Mouse (Mus musculus) myocyte (in vitro differentiated cells): Measurements from ENCODE around the gene Aff3. TPM values are rescaled to one million over a fixed set of nuclear protein-coding genes. Genes with fewer than 3 reads are reported as not detected.
A peak's percentile ranks its signal among the peaks of the same experiment; 100 is the strongest.

Experiments
- H3K27me3 ChIP-seq: one replicate; pipeline ENCODE4 v1.6.1; 2011; ENCODE audit not compliant: control insufficient read depth, insufficient read depth, insufficient read length
- H3K36me3 ChIP-seq: one replicate; pipeline ENCODE4 v1.6.1; 2011; ENCODE audit not compliant: control insufficient read depth, insufficient read depth
- H3K4me2 ChIP-seq: one replicate; pipeline ENCODE4 v1.6.1; 2011; ENCODE audit warnings: low read depth, control low read depth
- H3K4me3 ChIP-seq: one replicate; pipeline ENCODE4 v1.5.1; 2011; ENCODE audit warnings: mild to moderate bottlenecking, control low read depth, moderate library complexity
- H3K79me2 ChIP-seq: one replicate; pipeline ENCODE4 v1.6.1; 2011; ENCODE audit not compliant: control insufficient read depth, insufficient read depth
- H3ac ChIP-seq: one replicate; pipeline ENCODE4 v1.6.1; 2011; ENCODE audit not compliant: control insufficient read depth, insufficient read length
- E2F4 ChIP-seq: IDR thresholded peaks from one replicate; pipeline ENCODE4 v1.6.1; 2011; ENCODE audit warnings: mild to moderate bottlenecking, control low read depth, moderate library complexity; ENCODE audit not compliant: insufficient read depth
- MYOD1 ChIP-seq, 3 experiments: IDR thresholded peaks; one replicate each; pipeline ENCODE4 v1.6.1; 2011; ENCODE audit warnings: control low read depth in 2 of 3, low read depth in 2 of 3, mild to moderate bottlenecking in 2 of 3, moderate library complexity in 1 of 3; ENCODE audit not compliant: insufficient read length in 2 of 3, control insufficient read depth in 1 of 3
- MYOG ChIP-seq, 3 experiments: IDR thresholded peaks; one replicate each; pipeline ENCODE4 v1.6.1; 2011; ENCODE audit warnings: control low read depth in 2 of 3, low read depth in 2 of 3, mild to moderate bottlenecking in 2 of 3; ENCODE audit not compliant: insufficient read length in 2 of 3, control insufficient read depth in 1 of 3, insufficient read depth in 1 of 3
- POLR2A ChIP-seq: IDR thresholded peaks from one replicate; pipeline ENCODE4 v1.6.1; 2011; ENCODE audit warnings: low read depth, mild to moderate bottlenecking, control low read depth, moderate library complexity; ENCODE audit not compliant: insufficient read length
- POLR2AphosphoS2 ChIP-seq: IDR thresholded peaks from one replicate; pipeline ENCODE4 v1.6.1; 2011; ENCODE audit warnings: low read depth, control low read depth; ENCODE audit not compliant: insufficient read length
- REST ChIP-seq: IDR thresholded peaks from one replicate; pipeline ENCODE4 v1.6.1; 2011; ENCODE audit warnings: mild to moderate bottlenecking, control low read depth, moderate library complexity; ENCODE audit not compliant: insufficient read depth, insufficient read length
- TCF12 ChIP-seq: IDR thresholded peaks from one replicate; pipeline ENCODE4 v1.6.1; 2011; ENCODE audit warnings: mild to moderate bottlenecking, control low read depth; ENCODE audit not compliant: poor library complexity, insufficient read depth, severe bottlenecking
- TCF3 ChIP-seq: IDR thresholded peaks from one replicate; pipeline ENCODE4 v1.6.1; 2011; ENCODE audit warnings: low read depth, control low read depth; ENCODE audit not compliant: insufficient read length
- USF1 ChIP-seq: IDR thresholded peaks from one replicate; pipeline ENCODE4 v1.6.1; 2011; ENCODE audit warnings: low read depth, mild to moderate bottlenecking, control low read depth, moderate library complexity
- polyA plus RNA-seq: library from polyadenylated mRNA; unstranded; fragments of >200 nt; fragmentation: generic; extraction: Trizol; gene quantifications from one replicate; pipeline ENCODE4 v1.2.1, GENCODE M21; 2012; ENCODE audit warnings: missing spikeins

The Aff3 gene
- polyA plus RNA-seq, 1 experiment = not detected

DNA sequence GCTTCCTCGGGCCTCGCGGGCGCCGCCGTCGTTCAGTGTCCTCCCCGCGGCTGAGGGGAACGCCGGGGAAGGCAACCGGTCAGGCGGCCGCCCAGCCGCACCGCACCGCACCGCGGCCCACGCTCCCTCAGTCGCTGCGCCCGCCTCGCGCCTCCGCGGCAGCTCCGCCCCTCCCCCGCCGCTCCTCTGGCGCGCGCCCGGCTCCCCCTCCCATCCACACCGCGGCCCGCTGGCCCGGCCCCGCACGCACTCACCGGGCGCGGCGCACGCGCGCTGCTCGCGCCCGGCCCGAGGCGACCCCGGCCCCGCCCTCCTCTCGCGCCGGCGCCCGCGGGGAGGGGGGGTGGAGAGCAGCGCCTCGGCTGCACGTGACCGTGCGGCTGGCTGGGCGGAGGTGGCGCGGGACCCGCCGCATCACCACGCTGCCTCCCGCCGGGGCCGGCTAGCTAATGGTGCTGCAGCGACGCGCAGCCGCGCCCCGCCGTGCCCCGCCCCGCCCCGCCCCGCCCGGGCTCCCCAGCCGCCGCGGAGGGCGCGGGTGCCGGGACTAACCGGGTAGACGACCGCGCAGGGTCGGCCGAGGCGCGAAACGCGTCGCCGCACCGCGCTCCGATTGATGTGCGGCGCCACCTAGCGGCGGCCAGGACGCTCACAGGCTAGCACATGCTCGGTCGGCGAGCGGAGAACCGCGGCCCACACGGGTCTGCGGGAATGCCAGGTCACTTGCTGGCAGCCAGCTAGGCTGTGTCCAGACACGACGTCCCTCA is 535.1 kb downstream of the Aff3 start, which contains the start of gene Rev1:
Rev1 (minus strand) TSS at position 301 of the 767 bp plus-strand sequence.
- H3K4me2 ChIP-seq = peak within 1 kb of the TSS; percentile 89
- no peaks in the 10 kb centered on the region for H3K36me3 ChIP-seq
- H3ac ChIP-seq = peak within 1 kb of the TSS; percentile 80
- TF ChIP-seq TCF3 = no peak
- TF ChIP-seq USF1 = peak; percentile 55
- peak; percentile 60 for TF ChIP-seq POLR2AphosphoS2
- TF ChIP-seq REST = no peak
- TF ChIP-seq MYOD1 (IDR thresholded peaks at IDR 0.05; ENCODE audit: control insufficient read depth in 1 of 3, insufficient read length in 2 of 3, low read depth in 2 of 3) = peak in 1 of 3 experiments; percentile 43
- peak; percentile 67 for TF ChIP-seq POLR2A
- peak in 1 of 3 experiments; percentile 42 for TF ChIP-seq MYOG (IDR thresholded peaks at IDR 0.05; ENCODE audit: control insufficient read depth in 1 of 3, insufficient read depth in 1 of 3, insufficient read length in 2 of 3, low read depth in 2 of 3)
- peak; percentile 33 for TF ChIP-seq E2F4
- peaks cover 39% of the 10 kb centered on the region for H3K79me2 ChIP-seq
- peak within 1 kb of the TSS; percentile 30 for H3K4me3 ChIP-seq
- H3K27me3 ChIP-seq = no peaks in the 10 kb centered on the region

DNA sequence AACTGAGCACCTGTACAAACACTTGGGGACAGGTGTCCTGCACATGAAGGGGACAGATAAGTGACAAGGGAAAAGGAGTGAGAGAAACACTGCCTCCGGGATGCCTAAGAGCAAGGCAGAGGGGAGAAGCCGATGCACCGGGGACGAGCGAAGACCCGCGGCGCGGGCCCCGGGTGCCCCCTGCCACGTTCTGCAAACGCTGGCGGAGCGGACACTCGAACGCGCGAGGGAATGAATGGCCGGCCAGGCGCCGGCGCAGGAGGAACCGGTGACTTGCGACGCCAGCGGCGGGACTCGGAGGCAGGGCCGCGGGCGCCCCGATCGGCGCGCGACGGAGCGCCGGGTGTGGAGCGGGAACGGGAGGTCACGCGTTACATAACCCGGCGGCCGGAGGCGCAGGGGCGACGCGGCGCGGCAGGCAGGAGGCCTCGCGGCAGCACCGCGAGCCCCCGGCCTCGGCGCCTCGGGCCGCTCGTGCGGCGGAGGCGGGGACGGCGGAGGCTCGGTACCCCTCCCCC is 535.8 kb downstream of the Aff3 start:
- Histone ChIP-seq H3K4me3 (peak overlapping the region; percentile 30), H3K79me2 (peaks cover 47% of the 10 kb centered on the region), H3K4me2 (peak overlapping the region; percentile 89), H3K27me3 (no peaks in the 10 kb centered on the region), H3ac (peak overlapping the region; percentile 80), H3K36me3 (no peaks in the 10 kb centered on the region)
- peak in 1 of 3 experiments; percentile 13 for TF ChIP-seq MYOG (IDR thresholded peaks at IDR 0.05; ENCODE audit: control insufficient read depth in 1 of 3, insufficient read depth in 1 of 3, insufficient read length in 2 of 3, low read depth in 2 of 3)
- TF ChIP-seq TCF12 = no peak

Other genes with a start within 250 kb of the Aff3 start
- gene Lonrf2, start 171.8 kb upstream of the Aff3 start, polyA plus RNA-seq = not detected
- not detected for gene Chst10, start 233.2 kb upstream of the Aff3 start, polyA plus RNA-seq